Mouse (Mus musculus): ENCODE data around the gene Aunip. TPM values are rescaled to one million over a fixed set of nuclear protein-coding genes. Genes with fewer than 3 reads are reported as not detected.

Gene Aunip
- polyA plus RNA-seq, 1 experiment, result 2.3 TPM

GRCm38 (mm10) chr4:134569831-134570230 is 59.0 kb downstream of the Aunip start:
- Histone ChIP-seq H3K4me3 (no peak overlapping the region), H3K36me3 (ENCODE audit: control insufficient read depth, insufficient read depth) (no peaks in the 10 kb centered on the region), H3K79me2 (ENCODE audit: control insufficient read depth, insufficient read depth) (no peaks in the 10 kb centered on the region), H3ac (ENCODE audit: control insufficient read depth, insufficient read length) (no peak overlapping the region), H3K4me2 (ENCODE audit: low read depth) (no peak overlapping the region), H3K27me3 (ENCODE audit: control insufficient read depth, insufficient read depth, insufficient read length) (no peaks in the 10 kb centered on the region)
- TF ChIP-seq MYOG (IDR thresholded peaks at IDR 0.05; ENCODE audit: control insufficient read depth in 1 of 3, insufficient read depth in 1 of 3, insufficient read length in 2 of 3, low read depth in 2 of 3), result no peak
- TF ChIP-seq POLR2AphosphoS2 (IDR thresholded peaks at IDR 0.05; ENCODE audit: insufficient read length, low read depth), result no peak
- TF ChIP-seq MAX (IDR thresholded peaks at IDR 0.05; ENCODE audit: low read depth), result no peak
- TF ChIP-seq USF1 (IDR thresholded peaks at IDR 0.05; ENCODE audit: low read depth), result no peak
- TF ChIP-seq TCF12 (IDR thresholded peaks at IDR 0.05; ENCODE audit: insufficient read depth, poor library complexity, severe bottlenecking), result no peak

- no peak overlapping the region for H3ac ChIP-seq (ENCODE audit: control insufficient read depth, insufficient read length)
- no peaks in the 10 kb centered on the region for H3K27me3 ChIP-seq (ENCODE audit: control insufficient read depth, insufficient read depth, insufficient read length)
- H3K79me2 ChIP-seq (ENCODE audit: control insufficient read depth, insufficient read depth), result no peaks in the 10 kb centered on the region
- TF ChIP-seq SRF (IDR thresholded peaks at IDR 0.05; ENCODE audit: control insufficient read depth, insufficient read length, low read depth) (no peak), POLR2AphosphoS2 (IDR thresholded peaks at IDR 0.05; ENCODE audit: insufficient read length, low read depth) (no peak), USF1 (IDR thresholded peaks at IDR 0.05; ENCODE audit: low read depth) (no peak), POLR2A (IDR thresholded peaks at IDR 0.05; ENCODE audit: insufficient read length, low read depth) (no peak), E2F4 (IDR thresholded peaks at IDR 0.05; ENCODE audit: insufficient read depth) (no peak), MAX (IDR thresholded peaks at IDR 0.05; ENCODE audit: low read depth) (no peak), MYOD1 (IDR thresholded peaks at IDR 0.05; ENCODE audit: control insufficient read depth in 1 of 3, insufficient read length in 2 of 3, low read depth in 2 of 3) (no peak), TCF3 (IDR thresholded peaks at IDR 0.05; ENCODE audit: insufficient read length, low read depth) (no peak), CEBPB (IDR thresholded peaks at IDR 0.05; ENCODE audit: insufficient read depth, poor library complexity, severe bottlenecking) (no peak), TCF12 (IDR thresholded peaks at IDR 0.05; ENCODE audit: insufficient read depth, poor library complexity, severe bottlenecking) (no peak), REST (IDR thresholded peaks at IDR 0.05; ENCODE audit: insufficient read depth, insufficient read length) (no peak), MYOG (IDR thresholded peaks at IDR 0.05; ENCODE audit: control insufficient read depth in 1 of 3, insufficient read depth in 1 of 3, insufficient read length in 2 of 3, low read depth in 2 of 3) (no peak)
- no peak overlapping the region for H3K4me3 ChIP-seq
- H3K36me3 ChIP-seq (ENCODE audit: control insufficient read depth, insufficient read depth), result no peaks in the 10 kb centered on the region
- H3K4me2 ChIP-seq (ENCODE audit: low read depth), result no peak overlapping the region
Observed at GRCm38 (mm10) chr4:134570704-134571451, 60.1 kb downstream of the Aunip start.

GRCm38 (mm10) chr4:134572449-134573300 is 61.9 kb downstream of the Aunip start:
- Histone ChIP-seq H3ac (ENCODE audit: control insufficient read depth, insufficient read length) (no peak overlapping the region), H3K4me3 (no peak overlapping the region), H3K79me2 (ENCODE audit: control insufficient read depth, insufficient read depth) (no peaks in the 10 kb centered on the region), H3K36me3 (ENCODE audit: control insufficient read depth, insufficient read depth) (peaks cover 4% of the 10 kb centered on the region), H3K27me3 (ENCODE audit: control insufficient read depth, insufficient read depth, insufficient read length) (no peaks in the 10 kb centered on the region), H3K4me2 (ENCODE audit: low read depth) (no peak overlapping the region)
- TF ChIP-seq TCF3 (IDR thresholded peaks at IDR 0.05; ENCODE audit: insufficient read length, low read depth) (no peak), MYOD1 (IDR thresholded peaks at IDR 0.05; ENCODE audit: control insufficient read depth in 1 of 3, insufficient read length in 2 of 3, low read depth in 2 of 3) (no peak), TCF12 (IDR thresholded peaks at IDR 0.05; ENCODE audit: insufficient read depth, poor library complexity, severe bottlenecking) (no peak), POLR2AphosphoS2 (IDR thresholded peaks at IDR 0.05; ENCODE audit: insufficient read length, low read depth) (no peak), REST (IDR thresholded peaks at IDR 0.05; ENCODE audit: insufficient read depth, insufficient read length) (no peak), MYOG (IDR thresholded peaks at IDR 0.05; ENCODE audit: control insufficient read depth in 1 of 3, insufficient read depth in 1 of 3, insufficient read length in 2 of 3, low read depth in 2 of 3) (no peak), SRF (IDR thresholded peaks at IDR 0.05; ENCODE audit: control insufficient read depth, insufficient read length, low read depth) (no peak), E2F4 (IDR thresholded peaks at IDR 0.05; ENCODE audit: insufficient read depth) (no peak), POLR2A (IDR thresholded peaks at IDR 0.05; ENCODE audit: insufficient read length, low read depth) (no peak), MAX (IDR thresholded peaks at IDR 0.05; ENCODE audit: low read depth) (no peak), CEBPB (IDR thresholded peaks at IDR 0.05; ENCODE audit: insufficient read depth, poor library complexity, severe bottlenecking) (no peak), USF1 (IDR thresholded peaks at IDR 0.05; ENCODE audit: low read depth) (no peak)

Other genes with a start within 250 kb of the Aunip start
- gene Pdik1l, start 223.1 kb upstream of the Aunip start, polyA plus RNA-seq (2012; fragmentation: generic; extraction: Trizol), result 1.6 TPM
- 29.1 TPM for gene Trim63, start 195.9 kb upstream of the Aunip start, polyA plus RNA-seq (2012; fragmentation: generic; extraction: Trizol)
- 0.35 TPM for gene Slc30a2, start 167.8 kb upstream of the Aunip start, polyA plus RNA-seq (2012; fragmentation: generic; extraction: Trizol)
- 22.4 TPM for gene Extl1, start 127.1 kb upstream of the Aunip start, polyA plus RNA-seq (2012; fragmentation: generic; extraction: Trizol)
- 7.1 TPM for gene Pafah2, start 114.7 kb upstream of the Aunip start, polyA plus RNA-seq (2012; fragmentation: generic; extraction: Trizol)
- gene Stmn1, start 42.7 kb upstream of the Aunip start, polyA plus RNA-seq (2012; fragmentation: generic; extraction: Trizol), result 213 TPM
- gene Paqr7, start 14.3 kb upstream of the Aunip start, polyA plus RNA-seq (2012; fragmentation: generic; extraction: Trizol), result 9.5 TPM
- 92.0 TPM for gene Mtfr1l, start 24.4 kb downstream of the Aunip start, polyA plus RNA-seq (2012; fragmentation: generic; extraction: Trizol)
- 35.7 TPM for gene Selenon, start 41.2 kb downstream of the Aunip start, polyA plus RNA-seq (2012; fragmentation: generic; extraction: Trizol)
- gene Man1c1, start 193.3 kb downstream of the Aunip start, polyA plus RNA-seq (2012; fragmentation: generic; extraction: Trizol), result 11.3 TPM

All from myocyte (in vitro differentiated cells).